Comparison of ENCODE assay signal across 8 mouse cellular contexts in genomic region chr15:101266132-101266963, GRCm38 (mm10). TPM values are rescaled to one million over a fixed set of nuclear protein-coding genes. Genes with fewer than 3 reads are reported as not detected.
A peak's percentile ranks its signal among the peaks of the same experiment; 100 is the strongest.
DNase-seq lines count a peak whose midpoint lies in the region; ATAC-seq and TF ChIP-seq lines count a peak whose summit lies in the region.

No protein-coding gene starts in this region.

- H3K4me2 ChIP-seq in limb, embryonic 12.5 days = peak overlapping the region; percentile 90
- H3K4me2 ChIP-seq in midbrain, embryonic 14.5 days (ENCODE audit: low read length) = peak overlapping the region; percentile 77

- peak overlapping the region; percentile 61 for H3K9ac ChIP-seq in limb, embryonic 12.5 days (replicated peaks)
- H3K9ac ChIP-seq in midbrain, embryonic 14.5 days (replicated peaks; ENCODE audit: low read length) = peak overlapping the region; percentile 54; the same call in 1 of the 2 replicates

- H3K4me3 ChIP-seq in kidney, adult 2 months (ENCODE audit: insufficient read depth, low read depth, low read length) = peak overlapping the region; percentile 49
- H3K4me3 ChIP-seq in limb, embryonic 12.5 days (replicated peaks) = peak overlapping the region; percentile 49
- H3K4me3 ChIP-seq in midbrain, embryonic 14.5 days (replicated peaks; ENCODE audit: low read depth, low read length) = peak overlapping the region; percentile 43

- no peak for TF ChIP-seq CTCF in kidney, adult 2 months (conservative IDR thresholded peaks at IDR 0.05; ENCODE audit: insufficient read depth, insufficient read length, low read depth, low read length)

- no peaks in the 10 kb centered on the region for H3K27me3 ChIP-seq in kidney, adult 2 months (replicated peaks; ENCODE audit: control insufficient read depth, insufficient read depth, low read length)
- peaks cover 32% of the 10 kb centered on the region for H3K27me3 ChIP-seq in limb, embryonic 12.5 days
- peaks cover 28% of the 10 kb centered on the region for H3K27me3 ChIP-seq in midbrain, embryonic 14.5 days (ENCODE audit: control insufficient read depth, insufficient read depth, low read length)

- DNase-seq in adrenal gland, adult 2 months = peak; percentile 99
- peak; percentile 82 for DNase-seq in embryo, embryonic 9.5 days (ENCODE audit: extremely low spot score)
- peak; percentile 97 for DNase-seq in heart, adult 18-20 months
- DNase-seq in kidney, adult 2 months = peak; percentile 95
- DNase-seq in midbrain, embryonic 14.5 days = peak; percentile 80
- peak; percentile 71 for DNase-seq in spleen, adult 12 weeks (ENCODE audit: low spot score)

- no peaks in the 10 kb centered on the region for H3K9me3 ChIP-seq in limb, embryonic 12.5 days
- no peaks in the 10 kb centered on the region for H3K9me3 ChIP-seq in midbrain, embryonic 14.5 days (ENCODE audit: control insufficient read depth, low read length)

- TF ChIP-seq POLR2A in kidney, adult 2 months (IDR thresholded peaks at IDR 0.05; ENCODE audit: low read depth, low read length) = peak; percentile 65

- H3K27ac ChIP-seq in kidney, adult 2 months (ENCODE audit: insufficient read depth, low read depth, low read length) = peak overlapping the region; percentile 26
- peak overlapping the region; percentile 50; the same call in 1 of the 2 replicates for H3K27ac ChIP-seq in limb, embryonic 12.5 days
- no peak overlapping the region for H3K27ac ChIP-seq in midbrain, embryonic 14.5 days (replicated peaks; ENCODE audit: low read depth, low read length)

- 3% methylated on average over 53 of the region's 57 CpGs for WGBS in kidney, adult 2 months
- under 1% methylated on average over 55 of the region's 57 CpGs for WGBS in limb, embryonic 12.5 days
- WGBS in midbrain, embryonic 14.5 days = under 1% methylated on average over 54 of the region's 57 CpGs

- peak; percentile 82 for ATAC-seq in limb, embryonic 12.5 days (ENCODE audit: insufficient number of reproducible peaks, insufficient read depth, low FRiP score, low TSS enrichment, low read depth)
- ATAC-seq in midbrain, embryonic 14.5 days (ENCODE audit: low FRiP score, low TSS enrichment) = peak; percentile 59; the same call in 1 of the 2 replicates
- ATAC-seq in erythroid progenitor cell, adult 5-6 weeks (replicated peaks; ENCODE audit: low FRiP score, poor library complexity, severe bottlenecking) = no peak

- peaks cover 4% of the 10 kb centered on the region; the same call in 1 of the 2 replicates for H3K4me1 ChIP-seq in kidney, adult 2 months (ENCODE audit: control insufficient read depth, insufficient read depth, low read length)
- peaks cover 30% of the 10 kb centered on the region for H3K4me1 ChIP-seq in limb, embryonic 12.5 days (replicated peaks)
- peaks cover 9% of the 10 kb centered on the region; the same call in 1 of the 2 replicates for H3K4me1 ChIP-seq in midbrain, embryonic 14.5 days (ENCODE audit: control insufficient read depth, insufficient read depth, low read length)

- no peaks in the 10 kb centered on the region for H3K36me3 ChIP-seq in kidney, adult 2 months (ENCODE audit: control insufficient read depth, insufficient read depth, low read length)
- H3K36me3 ChIP-seq in limb, embryonic 12.5 days = peaks cover 16% of the 10 kb centered on the region
- H3K36me3 ChIP-seq in midbrain, embryonic 14.5 days (ENCODE audit: control insufficient read depth, insufficient read depth, low read length) = peaks cover 7% of the 10 kb centered on the region; the same call in 1 of the 2 replicates

RNA-seq across cellular contexts. Expression of gene Nr4a1, which starts 12.3 kb away (rescaled TPM):
- total RNA-seq in adrenal gland, adult 2 months (2021) = 100 to 1,000 TPM; 560 to 565 TPM
- 162 and 415 TPM in 2 replicates for polyA plus RNA-seq in adrenal gland, adult 2 months (2012; rRNA removed)
- 10 to 100 TPM in 1 of 2 experiments, 1 to 10 TPM in 1; 7.7 to 10.5 TPM for total RNA-seq in heart, adult 18-20 months (2021)
- 4.9 and 5.7 TPM in 2 replicates for polyA plus RNA-seq in kidney, adult 2 months (2012; rRNA removed)
- polyA plus RNA-seq in limb, embryonic 12.5 days (2016; fragmentation: Nextera tagmentation; extraction: Ambion mirVana) = 5.5 and 7.0 TPM in 2 replicates
- polyA plus RNA-seq in midbrain, embryonic 14.5 days (2014; fragmentation: Nextera tagmentation; extraction: Ambion mirVana) = 2.9 and 3.5 TPM in 2 replicates
- total RNA-seq in erythroid progenitor cell, adult 5-6 weeks (2015; ENCODE audit: low replicate concordance) = 2.9 and 5.0 TPM in 2 replicates
- 1.0 and 9.4 TPM in 2 replicates for total RNA-seq in erythroid progenitor cell, adult 5-6 weeks (2017; ENCODE audit: low replicate concordance)

RNA-seq across cellular contexts. Expression of gene Atg101, which starts 17.7 kb away (rescaled TPM):
- 10 to 100 TPM; 38.6 to 58.8 TPM for total RNA-seq in adrenal gland, adult 2 months (2021)
- 31.9 and 35.4 TPM in 2 replicates for polyA plus RNA-seq in adrenal gland, adult 2 months (2012; rRNA removed)
- 10 to 100 TPM; 20.0 to 21.3 TPM for total RNA-seq in heart, adult 18-20 months (2021)
- polyA plus RNA-seq in kidney, adult 2 months (2012; rRNA removed) = 46.1 and 48.7 TPM in 2 replicates
- polyA plus RNA-seq in limb, embryonic 12.5 days (2016; fragmentation: Nextera tagmentation; extraction: Ambion mirVana) = 66.9 and 67.4 TPM in 2 replicates
- 61.2 and 87.4 TPM in 2 replicates for polyA plus RNA-seq in midbrain, embryonic 14.5 days (2014; fragmentation: Nextera tagmentation; extraction: Ambion mirVana)
- 1.4 TPM in 1 of 2 replicates, not detected in the other for total RNA-seq in erythroid progenitor cell, adult 5-6 weeks (2015; ENCODE audit: low replicate concordance)
- total RNA-seq in erythroid progenitor cell, adult 5-6 weeks (2017; ENCODE audit: low replicate concordance) = 5.8 and 11.4 TPM in 2 replicates

RNA-seq across cellular contexts. Expression of gene 6030408B16Rik, which starts 26.7 kb away (rescaled TPM):
- under 1 TPM; 0.40 to 0.52 TPM for total RNA-seq in adrenal gland, adult 2 months (2021)
- polyA plus RNA-seq in adrenal gland, adult 2 months (2012; rRNA removed) = 1.4 and 2.0 TPM in 2 replicates
- 1 to 10 TPM in 1 of 2 experiments, under 1 TPM in 1; 0.69 to 1.1 TPM for total RNA-seq in heart, adult 18-20 months (2021)
- 0.13 and 0.37 TPM in 2 replicates for polyA plus RNA-seq in kidney, adult 2 months (2012; rRNA removed)
- polyA plus RNA-seq in limb, embryonic 12.5 days (2016; fragmentation: Nextera tagmentation; extraction: Ambion mirVana) = 4.5 and 4.7 TPM in 2 replicates
- polyA plus RNA-seq in midbrain, embryonic 14.5 days (2014; fragmentation: Nextera tagmentation; extraction: Ambion mirVana) = 0.30 and 0.51 TPM in 2 replicates
- total RNA-seq in erythroid progenitor cell, adult 5-6 weeks (2015; ENCODE audit: low replicate concordance) = not detected in 2 replicates
- total RNA-seq in erythroid progenitor cell, adult 5-6 weeks (2017; ENCODE audit: low replicate concordance) = not detected in 2 replicates

RNA-seq across cellular contexts. Expression of gene Grasp, which starts 42.4 kb away (rescaled TPM):
- 10 to 100 TPM; 16.4 to 21.0 TPM for total RNA-seq in adrenal gland, adult 2 months (2021)
- polyA plus RNA-seq in adrenal gland, adult 2 months (2012; rRNA removed) = 53.0 and 60.3 TPM in 2 replicates
- 1 to 10 TPM; 8.7 to 9.7 TPM for total RNA-seq in heart, adult 18-20 months (2021)
- polyA plus RNA-seq in kidney, adult 2 months (2012; rRNA removed) = 6.2 and 7.0 TPM in 2 replicates
- 7.9 and 10.5 TPM in 2 replicates for polyA plus RNA-seq in limb, embryonic 12.5 days (2016; fragmentation: Nextera tagmentation; extraction: Ambion mirVana)
- 0.93 and 0.97 TPM in 2 replicates for polyA plus RNA-seq in midbrain, embryonic 14.5 days (2014; fragmentation: Nextera tagmentation; extraction: Ambion mirVana)
- total RNA-seq in erythroid progenitor cell, adult 5-6 weeks (2015; ENCODE audit: low replicate concordance) = not detected in 2 replicates
- total RNA-seq in erythroid progenitor cell, adult 5-6 weeks (2017; ENCODE audit: low replicate concordance) = not detected in 2 replicates

Comparison
In these comparisons a context has a peak if more than half of its experiments do, and no peak if none do; other contexts are left out.
1. RNA of gene Nr4a1, which starts 12.3 kb away (polyA plus RNA-seq): 162 to 415 TPM in adrenal gland, adult 2 months; 4.9 to 5.7 TPM in kidney, adult 2 months, 5.5 to 7.0 TPM in limb, embryonic 12.5 days and 2.9 to 3.5 TPM in midbrain, embryonic 14.5 days; every median in the first group is over 10 times any median in the second.
2. Peak in every context shown above with its lines, with median percentiles within 50 percentile points of each other: DNase-seq and H3K4me3 ChIP-seq.